Mouse (Mus musculus) retina, postnatal 1 day (tissue): ENCODE data around the gene Agbl4.

Experiments used
- DNase-seq: peaks from one replicate; pipeline ENCODE4 v3.0.0-alpha.2; 2012

The Agbl4 gene

GRCm38 (mm10) chr4:111594655-111595295 lies 1197.3 kb downstream of the Agbl4 start:
- DNase-seq = no peak

- no peak for DNase-seq
Observed at GRCm38 (mm10) chr4:111597249-111597661, 1199.8 kb downstream of the Agbl4 start.

- no peak for DNase-seq
Observed at GRCm38 (mm10) chr4:111597986-111598385, 1200.5 kb downstream of the Agbl4 start.

- DNase-seq = no peak
Observed at GRCm38 (mm10) chr4:111603194-111603593, 1205.7 kb downstream of the Agbl4 start.

GRCm38 (mm10) chr4:111607826-111608500 lies 1210.5 kb downstream of the Agbl4 start:
- no peak for DNase-seq

- no peak for DNase-seq
Observed at GRCm38 (mm10) chr4:111621865-111622264, 1224.4 kb downstream of the Agbl4 start.

- no peak for DNase-seq
Observed at GRCm38 (mm10) chr4:111624914-111625313, 1227.5 kb downstream of the Agbl4 start.

GRCm38 (mm10) chr4:111626118-111626830 lies 1228.8 kb downstream of the Agbl4 start:
- peak; percentile 78 for DNase-seq

GRCm38 (mm10) chr4:111632615-111633014 lies 1235.2 kb downstream of the Agbl4 start:
- no peak for DNase-seq

- no peak for DNase-seq
Observed at GRCm38 (mm10) chr4:111635538-111636124, 1238.2 kb downstream of the Agbl4 start.

- DNase-seq = no peak
Observed at GRCm38 (mm10) chr4:111638948-111639708, 1241.7 kb downstream of the Agbl4 start.

- no peak for DNase-seq
Observed at GRCm38 (mm10) chr4:111645117-111645830, 1247.8 kb downstream of the Agbl4 start.

- peak; percentile 41 for DNase-seq
Observed at GRCm38 (mm10) chr4:111645831-111646166, 1248.3 kb downstream of the Agbl4 start.

- no peak for DNase-seq
Observed at GRCm38 (mm10) chr4:111653451-111653850, 1256.0 kb downstream of the Agbl4 start.

- peak; percentile 41 for DNase-seq
Observed at GRCm38 (mm10) chr4:111663730-111664129, 1266.3 kb downstream of the Agbl4 start.

- no peak for DNase-seq
Observed at GRCm38 (mm10) chr4:111664146-111664545, 1266.7 kb downstream of the Agbl4 start.

GRCm38 (mm10) chr4:111666713-111667112 lies 1269.3 kb downstream of the Agbl4 start:
- no peak for DNase-seq

- no peak for DNase-seq
Observed at GRCm38 (mm10) chr4:111669369-111669768, 1271.9 kb downstream of the Agbl4 start.

- peak; percentile 45 for DNase-seq
Observed at GRCm38 (mm10) chr4:111670566-111671421, 1273.3 kb downstream of the Agbl4 start.

- no peak for DNase-seq
Observed at GRCm38 (mm10) chr4:111671440-111671839, 1274.0 kb downstream of the Agbl4 start.

GRCm38 (mm10) chr4:111673904-111674303 lies 1276.4 kb downstream of the Agbl4 start:
- no peak for DNase-seq
